Mouse (Mus musculus): ENCODE results near the gene Gm21981. TPM values are rescaled to one million over a fixed set of nuclear protein-coding genes. Genes with fewer than 3 reads are reported as not detected.

Gm21981 gene
- total and polyA plus RNA-seq, 3 experiments, result 0.71 to 0.81 TPM; not detected in 1

DNA sequence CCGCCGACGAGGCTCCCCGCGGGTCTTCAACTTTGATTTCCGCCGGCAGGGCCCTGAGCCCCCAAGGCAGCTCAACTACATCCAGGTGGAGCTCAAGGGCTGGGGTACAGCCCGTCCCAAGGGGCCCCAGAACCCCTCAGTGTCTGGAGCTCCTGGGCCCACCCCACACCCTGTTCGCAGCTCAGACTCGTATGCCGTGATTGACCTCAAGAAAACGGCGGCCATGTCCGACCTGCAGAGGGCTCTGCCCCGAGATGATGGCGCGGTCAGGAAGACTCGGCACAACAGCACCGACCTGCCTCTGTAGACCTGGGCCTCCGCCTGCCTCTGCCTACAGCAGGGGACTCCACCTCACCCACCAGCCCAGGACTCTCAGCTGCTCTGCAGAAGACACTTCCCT, 9.3 kb upstream of the Gm21981 start:
- TF ChIP-seq NRF1 (IDR thresholded peaks at IDR 0.05; ENCODE audit: insufficient read depth, low read depth, low read length, poor library complexity, severe bottlenecking), result no peak
- TF ChIP-seq ZNF384 (IDR thresholded peaks at IDR 0.05; ENCODE audit: low read depth, low read length), result no peak
- no peak for TF ChIP-seq POLR2AphosphoS2 (IDR thresholded peaks at IDR 0.05; ENCODE audit: low read length)
- TF ChIP-seq TCF12 (IDR thresholded peaks at IDR 0.05; ENCODE audit: low read depth, low read length), result no peak
- no peak for TF ChIP-seq HCFC1 (IDR thresholded peaks at IDR 0.05; ENCODE audit: low read depth, low read length)
- no peak for TF ChIP-seq RCOR1 (IDR thresholded peaks at IDR 0.05; ENCODE audit: low read depth, low read length)
- no peak for TF ChIP-seq BHLHE40 (IDR thresholded peaks at IDR 0.05; ENCODE audit: borderline replicate concordance, low read depth, low read length)
- TF ChIP-seq GATA1 (IDR thresholded peaks at IDR 0.05; ENCODE audit: low read depth, low read length), result no peak
- TF ChIP-seq ZMIZ1 (IDR thresholded peaks at IDR 0.05; ENCODE audit: low read depth, low read length), result no peak
- no peak for TF ChIP-seq USF2 (IDR thresholded peaks at IDR 0.05; ENCODE audit: borderline replicate concordance in 1 of 2, insufficient read depth in 1 of 2, low read depth in 1 of 2, low read length in 2 of 2)
- no peak for TF ChIP-seq ZC3H11A (IDR thresholded peaks at IDR 0.05; ENCODE audit: low read depth, low read length)
- no peak for TF ChIP-seq SIN3A (IDR thresholded peaks at IDR 0.05; ENCODE audit: low read length)
- TF ChIP-seq GABPA (IDR thresholded peaks at IDR 0.05; ENCODE audit: low read depth, low read length), result no peak
- no peak for TF ChIP-seq MAX (IDR thresholded peaks at IDR 0.05; ENCODE audit: low read length)
- TF ChIP-seq CTCF (IDR thresholded peaks at IDR 0.05 in 2 of 3, conservative IDR thresholded peaks at IDR 0.05 in 1 of 3; ENCODE audit: control insufficient read depth in 1 of 3, insufficient read depth in 1 of 3, low read depth in 2 of 3, low read length in 3 of 3, poor library complexity in 1 of 3, severe bottlenecking in 1 of 3), result no peak
- TF ChIP-seq MAZ (IDR thresholded peaks at IDR 0.05; ENCODE audit: low read depth, low read length), result no peak
- TF ChIP-seq CHD1 (IDR thresholded peaks at IDR 0.05; ENCODE audit: low read depth, low read length), result no peak
- TF ChIP-seq USF1 (IDR thresholded peaks at IDR 0.05; ENCODE audit: low read depth, low read length), result no peak
- no peak for TF ChIP-seq POLR2AphosphoS5 (IDR thresholded peaks at IDR 0.05; ENCODE audit: borderline replicate concordance, low read depth, low read length)
- Histone ChIP-seq H3K79me2 (ENCODE audit: control insufficient read depth, insufficient read depth, low read length, poor library complexity) (no peaks in the 10 kb centered on the region), H3K9ac (ENCODE audit: control insufficient read depth, low read depth, low read length, poor library complexity, severe bottlenecking) (no peak overlapping the region), H3K9me3 (replicated peaks; ENCODE audit: insufficient read depth, low read length) (no peaks in the 10 kb centered on the region), H3K4me1 (ENCODE audit: control insufficient read depth in 1 of 2, insufficient read depth in 2 of 2, low read length in 2 of 2) (no peaks in the 10 kb centered on the region), H3K36me3 (ENCODE audit: control insufficient read depth in 1 of 2, insufficient read depth in 2 of 2, low read length in 2 of 2) (no peaks in the 10 kb centered on the region), H3K27me3 (ENCODE audit: control insufficient read depth in 1 of 2, insufficient read depth in 2 of 2, low read length in 2 of 2) (no peaks in the 10 kb centered on the region), H3K27ac (ENCODE audit: control insufficient read depth, low read depth, low read length) (no peak overlapping the region), H3K4me3 (ENCODE audit: control insufficient read depth in 1 of 2, insufficient read depth in 1 of 2, low read depth in 2 of 2, low read length in 2 of 2) (no peak overlapping the region)
- no peak for DNase-seq (ENCODE audit: low read depth, low spot score)

GRCm38 (mm10) chr17:47702548-47703345, 8.5 kb upstream of the Gm21981 start:
- Histone ChIP-seq H3K9me3 (replicated peaks; ENCODE audit: insufficient read depth, low read length) (no peaks in the 10 kb centered on the region), H3K79me2 (ENCODE audit: control insufficient read depth, insufficient read depth, low read length, poor library complexity) (no peaks in the 10 kb centered on the region), H3K27ac (ENCODE audit: control insufficient read depth, low read depth, low read length) (no peak overlapping the region), H3K4me3 (ENCODE audit: control insufficient read depth in 1 of 2, insufficient read depth in 1 of 2, low read depth in 2 of 2, low read length in 2 of 2) (no peak overlapping the region), H3K9ac (ENCODE audit: control insufficient read depth, low read depth, low read length, poor library complexity, severe bottlenecking) (no peak overlapping the region), H3K27me3 (ENCODE audit: control insufficient read depth in 1 of 2, insufficient read depth in 2 of 2, low read length in 2 of 2) (no peaks in the 10 kb centered on the region), H3K36me3 (ENCODE audit: control insufficient read depth in 1 of 2, insufficient read depth in 2 of 2, low read length in 2 of 2) (no peaks in the 10 kb centered on the region), H3K4me1 (ENCODE audit: control insufficient read depth in 1 of 2, insufficient read depth in 2 of 2, low read length in 2 of 2) (no peaks in the 10 kb centered on the region)
- no peak for DNase-seq (ENCODE audit: low read depth, low spot score)
- TF ChIP-seq POLR2AphosphoS5 (IDR thresholded peaks at IDR 0.05; ENCODE audit: borderline replicate concordance, low read depth, low read length) (no peak), TAL1 (IDR thresholded peaks at IDR 0.05; ENCODE audit: low read length) (no peak), MAFK (IDR thresholded peaks at IDR 0.05; ENCODE audit: borderline replicate concordance, low read depth, low read length) (no peak), MYC (IDR thresholded peaks at IDR 0.05; ENCODE audit: low read depth, low read length) (no peak)
